Mouse (Mus musculus) liver, embryonic 14.5 days (tissue): Measurements from ENCODE around the gene Atp2a3. TPM values are rescaled to one million over a fixed set of nuclear protein-coding genes. Genes with fewer than 3 reads are reported as not detected.

Experiments
- ATAC-seq: fragments of 200-750 bp; cut with Nextera tagmentation; 2 replicates; pipeline ENCODE4 v1.8.0; 2017; ENCODE audit warnings: moderate number of reproducible peaks, mild to moderate bottlenecking, moderate library complexity; ENCODE audit not compliant: insufficient read depth
- DNase-seq, 3 experiments: peaks; one replicate each; pipeline ENCODE4 v3.0.0-alpha.2; 2012 to 2013; ENCODE audit warnings: low read depth in 3 of 3, low spot score in 3 of 3
- H3K27ac ChIP-seq: fragments of 300-500 bp; sonication (generic); 2 replicates; pipeline ENCODE4 v1.5.1; 2014; ENCODE audit warnings: moderate library complexity, mild to moderate bottlenecking, control low read depth, inconsistent platforms
- H3K27me3 ChIP-seq: fragments of 300-500 bp; sonication (generic); 2 replicates; pipeline ENCODE4 v1.6.1; 2014; ENCODE audit warnings: mild to moderate bottlenecking, low read length, moderate library complexity; ENCODE audit not compliant: control insufficient read depth, insufficient read depth
- H3K36me3 ChIP-seq: fragments of 300-500 bp; sonication (generic); replicated peaks from 2 replicates; pipeline ENCODE4 v1.6.1; 2014; ENCODE audit warnings: low read depth; ENCODE audit not compliant: control insufficient read depth, insufficient read depth
- H3K4me1 ChIP-seq, 2 experiments: fragments of 200-500 bp in 1 of 2; fragments of 300-500 bp in 1 of 2; sonication (generic) in 1 of 2; replicated peaks; 2 replicates each; pipeline ENCODE4 v1.6.1; 2012 to 2014; ENCODE audit warnings: antibody characterized with exemption in 1 of 2, inconsistent platforms in 1 of 2, low read length in 1 of 2; ENCODE audit not compliant: control insufficient read depth in 2 of 2, insufficient read depth in 2 of 2
- H3K4me2 ChIP-seq: fragments of 300-500 bp; sonication (generic); 2 replicates; pipeline ENCODE4 v1.6.1; 2014; ENCODE audit warnings: low read depth, mild to moderate bottlenecking, control low read depth, moderate library complexity
- H3K4me3 ChIP-seq, 2 experiments: fragments of 200-500 bp in 1 of 2; fragments of 300-500 bp in 1 of 2; sonication (generic) in 1 of 2; 2 replicates each; pipeline ENCODE4 v1.5.1; 2012 to 2014; ENCODE audit warnings: low read depth in 2 of 2, low read length in 2 of 2, mild to moderate bottlenecking in 2 of 2, control low read depth in 1 of 2, inconsistent platforms in 1 of 2, moderate library complexity in 1 of 2; ENCODE audit not compliant: insufficient read depth in 1 of 2
- H3K9ac ChIP-seq: fragments of 300-500 bp; sonication (generic); replicated peaks from 2 replicates; pipeline ENCODE4 v1.6.1; 2014; ENCODE audit warnings: mild to moderate bottlenecking, control low read depth, moderate library complexity
- H3K9me3 ChIP-seq: fragments of 300-500 bp; sonication (generic); 2 replicates; pipeline ENCODE4 v1.6.1; 2016; ENCODE audit warnings: low read length, mixed read lengths; ENCODE audit not compliant: control insufficient read depth
- CTCF ChIP-seq: IDR thresholded peaks from 2 replicates; pipeline ENCODE4 v1.5.1; 2016; ENCODE audit warnings: antibody characterized with exemption, low read depth, control low read depth
- EP300 ChIP-seq: IDR thresholded peaks from 2 replicates; pipeline ENCODE4 v1.6.1; 2016; ENCODE audit warnings: antibody characterized with exemption, low read depth
- WGBS: fragments of 180-500 bp; shearing (Covaris S2); extraction: QIAGEN DNeasy Blood & Tissue Kit; methylation state at CpG from one replicate; pipeline ENCODE4 v1.1.7; 2014; ENCODE audit not compliant: insufficient replicate concordance; 5-methylcytosine and 5-hydroxymethylcytosine counted together
- polyA plus RNA-seq, 2 experiments: library from polyadenylated mRNA; depleted of rRNA in 1 of 2; stranded (reverse) in 1 of 2; unstranded in 1 of 2; fragments of >200 nt; fragmentation: Nextera tagmentation in 1 of 2; extraction: Ambion mirVana in 1 of 2; gene quantifications; 2 replicates each; pipeline versions ENCODE4 v1.2.1 to v1.2.3; 2012 to 2014

The Atp2a3 gene
- polyA plus RNA-seq, 2 experiments, result 6.4 to 6.7 TPM

- DNase-seq (peak in 1 of 3 experiments; percentile 27), ATAC-seq (no peak)
- TF ChIP-seq EP300 (no peak), CTCF (peak; percentile 87)
- H3K36me3 ChIP-seq, result no peaks in the 10 kb centered on the region
- H3K9me3 ChIP-seq, result no peaks in the 10 kb centered on the region
- H3K9ac ChIP-seq, result no peak overlapping the region
- no peak overlapping the region for H3K4me2 ChIP-seq
- H3K4me1 ChIP-seq, result peaks cover 0 to 11% of the 10 kb centered on the region in 2 experiments; a peak in 2 of 4 replicates
- no peaks in the 10 kb centered on the region for H3K27me3 ChIP-seq
- H3K4me3 ChIP-seq, result no peak overlapping the region
- H3K27ac ChIP-seq, result no peak overlapping the region
- 13% methylated on average over 6 of the region's 6 CpGs for WGBS
Measured at GRCm38 (mm10) chr11:73001029-73001428, 40.1 kb downstream of the Atp2a3 start.

GRCm38 (mm10) chr11:73006377-73006776, 45.4 kb downstream of the Atp2a3 start:
- peak in 2 of 3 experiments; percentile 26 to 36 for DNase-seq
- no peak for ATAC-seq
- 15% methylated on average over 2 of the region's 2 CpGs for WGBS

GRCm38 (mm10) chr11:73007113-73007512, 46.1 kb downstream of the Atp2a3 start:
- H3K27ac ChIP-seq, result no peak overlapping the region
- ATAC-seq (no peak), DNase-seq (no peak)
- H3K9ac ChIP-seq, result no peak overlapping the region
- no peaks in the 10 kb centered on the region for H3K27me3 ChIP-seq
- TF ChIP-seq CTCF (no peak), EP300 (no peak)
- H3K4me1 ChIP-seq, result no peaks in the 10 kb centered on the region
- no peaks in the 10 kb centered on the region for H3K36me3 ChIP-seq
- H3K9me3 ChIP-seq, result no peaks in the 10 kb centered on the region
- H3K4me3 ChIP-seq, result no peak overlapping the region
- 75% methylated on average over 3 of the region's 3 CpGs for WGBS
- no peak overlapping the region for H3K4me2 ChIP-seq

More at GRCm38 (mm10) chr11:73006377-73006776, 45.4 kb downstream of the Atp2a3 start:
- Histone ChIP-seq H3K27ac (no peak overlapping the region), H3K4me2 (no peak overlapping the region), H3K36me3 (no peaks in the 10 kb centered on the region), H3K9ac (no peak overlapping the region), H3K4me1 (no peaks in the 10 kb centered on the region), H3K4me3 (no peak overlapping the region), H3K9me3 (no peaks in the 10 kb centered on the region), H3K27me3 (no peaks in the 10 kb centered on the region)
- TF ChIP-seq CTCF (peak; percentile 79), EP300 (no peak)

- Histone ChIP-seq H3K4me3 (no peak overlapping the region), H3K4me1 (no peaks in the 10 kb centered on the region), H3K36me3 (no peaks in the 10 kb centered on the region), H3K9ac (no peak overlapping the region), H3K27me3 (no peaks in the 10 kb centered on the region), H3K27ac (no peak overlapping the region), H3K9me3 (no peaks in the 10 kb centered on the region), H3K4me2 (no peak overlapping the region)
- DNase-seq, result no peak
- peak; percentile 84 for TF ChIP-seq CTCF
- TF ChIP-seq EP300, result no peak
- no peak for ATAC-seq
- 61% methylated on average over 11 of the region's 11 CpGs for WGBS
Measured at GRCm38 (mm10) chr11:73007698-73008481, 46.9 kb downstream of the Atp2a3 start.

GRCm38 (mm10) chr11:73008826-73009225, 47.9 kb downstream of the Atp2a3 start:
- H3K9me3 ChIP-seq, result no peaks in the 10 kb centered on the region
- TF ChIP-seq EP300 (no peak), CTCF (no peak)
- no peak overlapping the region for H3K4me3 ChIP-seq
- H3K36me3 ChIP-seq, result no peaks in the 10 kb centered on the region
- DNase-seq (no peak), ATAC-seq (no peak)
- no peak overlapping the region for H3K4me2 ChIP-seq
- 57% methylated on average over 2 of the region's 2 CpGs for WGBS
- no peaks in the 10 kb centered on the region for H3K4me1 ChIP-seq
- no peak overlapping the region for H3K9ac ChIP-seq
- no peak overlapping the region for H3K27ac ChIP-seq
- no peaks in the 10 kb centered on the region for H3K27me3 ChIP-seq
